Mouse (Mus musculus): Measurements from ENCODE around the gene Golga4. TPM values are rescaled to one million over a fixed set of nuclear protein-coding genes. Genes with fewer than 3 reads are reported as not detected.

Golga4 gene
- polyA plus RNA-seq, 1 experiment from 2014 or later = 50.6 TPM

DNA sequence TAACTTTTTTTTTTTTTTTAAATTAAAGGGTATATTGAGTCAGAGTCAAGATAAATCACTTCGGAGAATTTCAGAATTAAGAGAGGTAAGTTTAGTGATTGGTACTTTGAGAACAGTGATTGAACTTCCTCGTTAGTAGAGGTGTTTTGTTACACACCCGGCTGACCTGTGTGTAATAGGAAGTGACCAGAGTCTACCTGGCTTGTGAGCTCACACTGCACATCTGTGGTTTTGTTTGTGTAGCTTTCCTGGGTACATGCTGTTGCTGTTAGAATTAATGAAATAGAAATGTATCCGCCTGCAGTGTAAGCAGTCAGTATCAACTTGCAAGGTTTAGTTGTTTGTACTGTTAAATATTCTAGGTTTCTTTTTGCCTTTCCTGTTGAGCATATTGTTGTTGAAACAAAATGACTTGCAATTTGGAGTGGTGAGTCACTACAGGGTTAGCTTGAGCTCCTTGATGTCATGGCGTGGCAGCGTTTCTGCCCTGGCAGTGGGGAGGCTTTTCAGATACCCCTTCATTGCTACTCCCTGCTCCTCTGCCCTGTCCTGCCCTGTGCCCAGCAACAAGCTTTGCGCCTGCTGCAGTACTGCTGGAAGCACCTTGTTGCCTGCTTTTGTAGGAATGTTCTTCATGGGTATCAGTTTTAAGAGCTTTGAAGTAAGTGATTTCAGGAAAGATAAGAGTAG, 26.6 kb downstream of the Golga4 start:
- WGBS = 89% methylated on average over 7 of the region's 7 CpGs

DNA sequence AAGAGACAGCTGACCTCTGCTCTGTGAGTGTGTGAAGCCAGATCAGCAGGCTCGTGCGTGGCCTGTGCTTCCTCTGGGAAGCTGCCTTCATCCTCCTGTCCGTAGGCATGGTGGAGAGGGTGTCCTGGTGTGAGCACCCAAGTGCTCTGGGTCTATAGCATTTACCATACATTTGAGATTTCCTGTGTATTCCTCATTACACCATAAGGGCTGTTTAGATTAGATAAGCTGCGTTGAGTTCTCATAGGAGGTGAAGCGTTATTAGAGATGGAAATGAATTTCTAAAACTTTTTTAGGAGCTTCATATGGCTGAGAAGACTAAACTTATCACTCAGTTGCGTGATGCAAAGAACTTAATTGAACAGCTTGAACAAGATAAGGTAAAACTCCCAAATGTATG, 30.9 kb downstream of the Golga4 start:
- no peak for DNase-seq (ENCODE audit: low spot score)

More for the DNA sequence above, 26.6 kb downstream of the Golga4 start:
- Histone ChIP-seq H3K4me2 (ENCODE audit: low read depth, low read length) (no peak overlapping the region), H3K9me3 (replicated peaks; ENCODE audit: control insufficient read depth, low read length) (no peaks in the 10 kb centered on the region), H3K4me1 (ENCODE audit: control insufficient read depth, insufficient read depth, low read length) (no peaks in the 10 kb centered on the region), H3K27me3 (ENCODE audit: control insufficient read depth, insufficient read depth, low read length) (no peaks in the 10 kb centered on the region), H3K27ac (replicated peaks; ENCODE audit: low read depth, low read length) (no peak overlapping the region), H3K36me3 (replicated peaks; ENCODE audit: control insufficient read depth, insufficient read depth, low read depth, low read length) (peaks cover 5% of the 10 kb centered on the region), H3K9ac (replicated peaks; ENCODE audit: low read length) (no peak overlapping the region), H3K4me3 (ENCODE audit: low read depth, low read length) (no peak overlapping the region)
- DNase-seq (ENCODE audit: low spot score) = no peak
- ATAC-seq (replicated peaks; ENCODE audit: insufficient number of reproducible peaks, low FRiP score, low TSS enrichment, low read depth) = no peak

DNA sequence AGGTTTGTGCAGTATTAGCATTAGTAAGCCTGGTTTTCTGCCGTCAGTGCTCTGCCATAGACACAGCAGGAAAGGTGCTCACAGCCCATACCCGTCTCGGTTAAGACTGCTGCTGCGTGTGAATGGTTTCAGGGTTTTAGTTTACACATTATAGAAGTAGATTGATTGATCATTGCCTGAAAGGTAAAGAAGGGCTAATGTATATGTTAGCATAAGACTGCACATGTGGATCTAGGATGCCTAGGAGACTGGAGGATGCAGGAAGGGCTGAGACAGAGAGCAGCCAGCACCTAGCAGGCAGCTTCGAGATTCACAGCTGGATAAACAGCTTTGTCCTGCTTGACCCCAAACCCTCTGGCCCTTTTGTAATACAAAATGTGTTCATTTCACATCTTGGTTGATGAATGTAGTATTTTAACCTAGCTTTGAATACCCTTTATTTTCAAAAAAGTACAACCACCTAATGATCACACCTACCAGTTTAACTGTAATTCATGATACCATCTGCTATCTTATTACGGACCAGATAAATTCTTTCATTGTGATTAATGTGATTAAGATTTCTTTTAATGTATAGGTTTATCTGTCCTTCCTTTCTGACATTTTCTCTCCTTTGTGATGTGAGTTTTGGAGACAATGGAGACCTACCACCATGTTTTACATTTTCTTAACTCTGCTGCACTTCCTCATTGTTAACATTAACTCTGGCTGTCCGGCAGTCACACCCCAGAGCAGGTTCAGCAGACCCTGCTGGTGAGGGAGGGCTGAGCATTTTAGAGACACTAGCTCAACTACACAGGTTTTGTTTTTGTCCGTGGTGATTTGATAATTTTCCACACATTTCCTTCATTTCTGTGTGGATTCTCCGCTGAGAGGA, 31.6 kb downstream of the Golga4 start:
- Histone ChIP-seq H3K4me3 (ENCODE audit: low read depth, low read length) (no peak overlapping the region), H3K36me3 (replicated peaks; ENCODE audit: control insufficient read depth, insufficient read depth, low read depth, low read length) (peaks cover 9% of the 10 kb centered on the region), H3K4me1 (ENCODE audit: control insufficient read depth, insufficient read depth, low read length) (no peaks in the 10 kb centered on the region), H3K9me3 (replicated peaks; ENCODE audit: control insufficient read depth, low read length) (no peaks in the 10 kb centered on the region), H3K27me3 (ENCODE audit: control insufficient read depth, insufficient read depth, low read length) (no peaks in the 10 kb centered on the region), H3K9ac (replicated peaks; ENCODE audit: low read length) (no peak overlapping the region), H3K4me2 (ENCODE audit: low read depth, low read length) (no peak overlapping the region), H3K27ac (replicated peaks; ENCODE audit: low read depth, low read length) (no peak overlapping the region)
- ATAC-seq (replicated peaks; ENCODE audit: insufficient number of reproducible peaks, low FRiP score, low TSS enrichment, low read depth) (no peak), DNase-seq (ENCODE audit: low spot score) (no peak)
- WGBS = 86% methylated on average over 9 of the region's 9 CpGs

More for the DNA sequence above, 30.9 kb downstream of the Golga4 start:
- peaks cover 9% of the 10 kb centered on the region for H3K36me3 ChIP-seq (replicated peaks; ENCODE audit: control insufficient read depth, insufficient read depth, low read depth, low read length)
- H3K9me3 ChIP-seq (replicated peaks; ENCODE audit: control insufficient read depth, low read length) = no peaks in the 10 kb centered on the region
- no peak overlapping the region for H3K4me2 ChIP-seq (ENCODE audit: low read depth, low read length)
- no peak for ATAC-seq (replicated peaks; ENCODE audit: insufficient number of reproducible peaks, low FRiP score, low TSS enrichment, low read depth)
- 93% methylated on average over 6 of the region's 6 CpGs for WGBS
- H3K27ac ChIP-seq (replicated peaks; ENCODE audit: low read depth, low read length) = no peak overlapping the region
- H3K27me3 ChIP-seq (ENCODE audit: control insufficient read depth, insufficient read depth, low read length) = no peaks in the 10 kb centered on the region
- no peak overlapping the region for H3K4me3 ChIP-seq (ENCODE audit: low read depth, low read length)
- H3K9ac ChIP-seq (replicated peaks; ENCODE audit: low read length) = no peak overlapping the region
- H3K4me1 ChIP-seq (ENCODE audit: control insufficient read depth, insufficient read depth, low read length) = no peaks in the 10 kb centered on the region

DNA sequence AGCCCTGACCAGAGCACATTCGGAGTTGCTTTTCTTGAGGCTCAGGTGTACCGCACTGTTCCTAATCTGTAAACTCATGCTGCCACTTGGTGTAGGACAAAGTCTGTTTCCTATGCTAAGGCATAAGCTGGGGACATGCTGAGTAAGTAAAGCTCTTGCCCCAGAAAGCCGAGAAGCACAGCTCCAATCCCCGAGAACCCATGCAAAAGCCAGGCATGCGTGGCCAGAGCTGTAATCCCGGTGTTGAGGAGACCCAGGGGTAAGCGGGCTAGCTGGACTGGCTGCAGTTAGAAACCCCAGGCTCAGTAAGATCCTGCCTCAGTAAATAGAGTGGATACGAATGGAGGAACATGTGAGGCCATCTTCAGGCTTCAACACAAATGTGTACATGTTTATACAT, 35.8 kb downstream of the Golga4 start:
- 95% methylated on average over 8 of the region's 8 CpGs for WGBS
- DNase-seq (ENCODE audit: low spot score) (no peak), ATAC-seq (replicated peaks; ENCODE audit: insufficient number of reproducible peaks, low FRiP score, low TSS enrichment, low read depth) (no peak)
- Histone ChIP-seq H3K27ac (replicated peaks; ENCODE audit: low read depth, low read length) (no peak overlapping the region), H3K27me3 (ENCODE audit: control insufficient read depth, insufficient read depth, low read length) (no peaks in the 10 kb centered on the region), H3K4me1 (ENCODE audit: control insufficient read depth, insufficient read depth, low read length) (no peaks in the 10 kb centered on the region), H3K9ac (replicated peaks; ENCODE audit: low read length) (no peak overlapping the region), H3K4me2 (ENCODE audit: low read depth, low read length) (no peak overlapping the region), H3K9me3 (replicated peaks; ENCODE audit: control insufficient read depth, low read length) (no peaks in the 10 kb centered on the region), H3K36me3 (replicated peaks; ENCODE audit: control insufficient read depth, insufficient read depth, low read depth, low read length) (peaks cover 6% of the 10 kb centered on the region), H3K4me3 (ENCODE audit: low read depth, low read length) (no peak overlapping the region)

GRCm38 (mm10) chr9:118545146-118545545, 39.1 kb downstream of the Golga4 start:
- DNase-seq (ENCODE audit: low spot score) (no peak), ATAC-seq (replicated peaks; ENCODE audit: insufficient number of reproducible peaks, low FRiP score, low TSS enrichment, low read depth) (no peak)
- Histone ChIP-seq H3K36me3 (replicated peaks; ENCODE audit: control insufficient read depth, insufficient read depth, low read depth, low read length) (peaks cover 10% of the 10 kb centered on the region), H3K9ac (replicated peaks; ENCODE audit: low read length) (no peak overlapping the region), H3K9me3 (replicated peaks; ENCODE audit: control insufficient read depth, low read length) (no peaks in the 10 kb centered on the region), H3K27ac (replicated peaks; ENCODE audit: low read depth, low read length) (no peak overlapping the region), H3K4me2 (ENCODE audit: low read depth, low read length) (no peak overlapping the region), H3K27me3 (ENCODE audit: control insufficient read depth, insufficient read depth, low read length) (no peaks in the 10 kb centered on the region), H3K4me3 (ENCODE audit: low read depth, low read length) (no peak overlapping the region), H3K4me1 (ENCODE audit: control insufficient read depth, insufficient read depth, low read length) (no peaks in the 10 kb centered on the region)
- 82% methylated on average over 6 of the region's 6 CpGs for WGBS

GRCm38 (mm10) chr9:118548651-118549050, 42.6 kb downstream of the Golga4 start:
- DNase-seq (ENCODE audit: low spot score) = no peak
- Histone ChIP-seq H3K4me1 (ENCODE audit: control insufficient read depth, insufficient read depth, low read length) (no peaks in the 10 kb centered on the region), H3K4me3 (ENCODE audit: low read depth, low read length) (no peak overlapping the region), H3K4me2 (ENCODE audit: low read depth, low read length) (no peak overlapping the region), H3K9me3 (replicated peaks; ENCODE audit: control insufficient read depth, low read length) (no peaks in the 10 kb centered on the region), H3K27me3 (ENCODE audit: control insufficient read depth, insufficient read depth, low read length) (no peaks in the 10 kb centered on the region), H3K9ac (replicated peaks; ENCODE audit: low read length) (no peak overlapping the region), H3K36me3 (replicated peaks; ENCODE audit: control insufficient read depth, insufficient read depth, low read depth, low read length) (peaks cover 4% of the 10 kb centered on the region), H3K27ac (replicated peaks; ENCODE audit: low read depth, low read length) (no peak overlapping the region)
- ATAC-seq (replicated peaks; ENCODE audit: insufficient number of reproducible peaks, low FRiP score, low TSS enrichment, low read depth) = no peak
- 97% methylated on average over 12 of the region's 12 CpGs for WGBS

- H3K9me3 ChIP-seq (replicated peaks; ENCODE audit: control insufficient read depth, low read length) = no peaks in the 10 kb centered on the region
- 89% methylated on average over 24 of the region's 24 CpGs for WGBS
- no peak overlapping the region for H3K4me3 ChIP-seq (ENCODE audit: low read depth, low read length)
- no peak for ATAC-seq (replicated peaks; ENCODE audit: insufficient number of reproducible peaks, low FRiP score, low TSS enrichment, low read depth)
- H3K27me3 ChIP-seq (ENCODE audit: control insufficient read depth, insufficient read depth, low read length) = no peaks in the 10 kb centered on the region
- no peak overlapping the region for H3K9ac ChIP-seq (replicated peaks; ENCODE audit: low read length)
- no peaks in the 10 kb centered on the region for H3K4me1 ChIP-seq (ENCODE audit: control insufficient read depth, insufficient read depth, low read length)
- H3K27ac ChIP-seq (replicated peaks; ENCODE audit: low read depth, low read length) = no peak overlapping the region
- no peak for DNase-seq (ENCODE audit: low spot score)
- H3K36me3 ChIP-seq (replicated peaks; ENCODE audit: control insufficient read depth, insufficient read depth, low read depth, low read length) = peaks cover 15% of the 10 kb centered on the region
- H3K4me2 ChIP-seq (ENCODE audit: low read depth, low read length) = no peak overlapping the region
Measured at GRCm38 (mm10) chr9:118556951-118557780, 51.1 kb downstream of the Golga4 start.
